Mouse (Mus musculus) cerebellum, postnatal 36 days (tissue): ENCODE measurements at regions not wholly inside any gene's neighbourhood (a gene's known extent, or its start where the extent isn't known, plus 50 kb on each side); places are given as distances from the start of the nearest gene placed in this dataset.
"Not testable (repeated sequence)": the region's sequence is repeated elsewhere in the genome, so short reads cannot be mapped to it uniquely, and the experiment has no call there.

ENCODE experiments used
- DNase-seq, 2 experiments: peaks; one replicate each; pipeline ENCODE4 v3.0.0; 2021 to 2022; ENCODE audit warnings: mixed read lengths in 2 of 2

DNA sequence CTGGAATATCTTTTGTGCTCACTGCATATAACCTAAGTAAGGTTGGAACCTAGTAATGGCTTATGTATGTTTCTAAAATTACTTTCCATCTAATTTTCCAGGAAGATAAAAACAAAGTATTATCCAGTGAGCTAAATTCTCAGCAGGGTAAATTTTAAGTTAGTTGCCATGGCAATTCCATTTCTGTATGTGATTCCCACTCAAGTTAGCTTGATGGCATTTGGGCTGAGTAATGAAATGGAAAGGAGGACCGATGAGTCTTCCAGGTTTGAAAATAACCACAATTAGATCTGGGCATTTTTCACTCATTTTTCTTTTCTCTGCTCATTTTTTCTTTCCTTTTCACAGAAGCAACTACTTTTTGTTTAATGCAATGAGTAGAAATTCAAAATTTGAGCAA is 398.4 kb upstream of the Gm10801 start:
- DNase-seq = no peak

- peak; percentile 51 to 53 for DNase-seq
Observed at GRCm38 (mm10) chr2:98269562-98269961, 392.5 kb upstream of the Gm10801 start.

DNA sequence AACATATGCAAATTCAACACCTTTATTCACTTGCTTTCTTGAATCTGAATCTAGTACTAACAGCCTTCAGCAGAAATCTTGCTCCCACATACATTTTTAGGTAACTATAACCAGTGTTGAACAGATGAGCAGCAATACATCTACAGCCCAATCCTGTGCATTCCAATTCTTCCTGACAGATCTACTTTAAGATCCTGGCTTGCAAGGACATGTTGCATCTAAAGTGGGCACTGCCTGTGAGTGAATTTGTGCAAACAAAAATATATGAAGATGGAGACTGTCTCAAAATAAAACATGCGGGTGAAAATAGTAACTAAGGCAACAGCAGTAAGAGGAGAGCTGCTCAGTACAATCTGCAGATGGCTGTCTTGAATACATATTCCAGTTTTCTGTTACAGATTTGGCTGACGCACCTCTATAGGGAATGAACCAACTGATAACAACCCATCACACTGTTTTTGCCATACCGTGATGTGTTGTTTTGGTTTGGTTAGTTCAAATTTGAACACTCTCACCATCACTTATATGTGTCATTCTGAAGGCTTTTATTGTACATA is 375.2 kb upstream of the Gm10801 start:
- no peak for DNase-seq

DNA sequence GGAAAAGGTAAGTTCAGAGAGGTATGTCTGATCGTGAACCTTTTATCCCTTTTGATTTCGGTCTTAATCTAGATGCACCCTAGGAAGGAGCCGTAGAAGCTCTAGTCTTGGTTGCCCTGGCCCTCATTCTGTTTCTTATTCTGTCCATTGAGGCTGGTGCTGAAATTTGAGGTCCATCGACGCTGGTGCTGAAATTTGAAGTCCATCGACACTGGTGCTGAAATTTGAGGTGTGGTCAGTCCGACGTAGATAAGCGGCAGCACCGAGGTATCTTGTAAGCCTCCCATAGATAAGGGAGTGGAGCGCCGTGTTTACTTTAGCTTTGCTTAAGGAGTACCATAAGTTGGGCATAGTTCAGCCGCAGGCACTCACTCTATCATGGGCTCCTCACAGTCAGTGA is 332.0 kb upstream of the Gm10801 start:
- DNase-seq = not testable (repeated sequence)

DNA sequence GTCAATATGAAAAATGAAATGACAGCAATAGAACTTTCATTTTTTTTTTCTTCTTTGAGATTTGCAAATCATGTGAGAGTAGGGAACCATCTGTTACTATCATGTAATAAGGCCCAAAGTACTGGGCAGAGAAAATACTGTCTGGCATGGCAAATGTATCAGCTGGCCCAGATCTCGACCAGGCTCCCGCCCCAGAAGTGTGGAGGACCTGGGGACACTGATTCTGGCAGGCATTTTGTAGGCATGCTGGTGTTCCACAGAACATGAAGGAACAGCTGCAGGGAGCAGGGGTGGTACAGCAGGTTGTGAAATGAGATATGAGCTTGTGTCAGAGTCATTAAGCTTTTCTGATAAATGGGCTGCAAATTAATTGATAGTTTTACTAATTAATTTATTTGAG is 307.8 kb upstream of the Gm10801 start:
- peak in 1 of 2 experiments; percentile 4 for DNase-seq

GRCm38 (mm10) chr2:98379211-98379610 is 282.8 kb upstream of the Gm10801 start:
- peak in 1 of 2 experiments; percentile 1 for DNase-seq
